Mouse (Mus musculus) gastrocnemius, adult 2 months (tissue): ENCODE measurements at regions not wholly inside any gene's neighbourhood (a gene's known extent, or its start where the extent isn't known, plus 50 kb on each side); places are given as distances from the start of the nearest gene placed in this dataset.
A peak's percentile ranks its signal among the peaks of the same experiment; 100 is the strongest.

ENCODE experiments used
- DNase-seq: peaks from one replicate; pipeline ENCODE4 v3.0.0; 2022
- H3K27ac ChIP-seq: fragments of 200-600 bp; 2 replicates; pipeline ENCODE4 v1.8.1; 2022; ENCODE audit warnings: mild to moderate bottlenecking
- H3K4me3 ChIP-seq: fragments of 200-600 bp; 2 replicates; pipeline ENCODE4 v1.8.1; 2022; ENCODE audit warnings: mild to moderate bottlenecking, moderate library complexity
- CTCF ChIP-seq: fragments of 200-600 bp; IDR thresholded peaks from 2 replicates; pipeline ENCODE4 v1.8.1; 2022; ENCODE audit warnings: antibody characterized with exemption, mild to moderate bottlenecking, moderate library complexity
- intact Hi-C: fragments of 180-260 bp; cut with DNase I; formaldehyde crosslinking; loops from one replicate; pipeline ENCODE4 v1.15.1; 2025

- H3K4me3 ChIP-seq, result no peak overlapping the region
- intact Hi-C loops, result no loop called here
- DNase-seq, result no peak
- no peak overlapping the region for H3K27ac ChIP-seq
- no peak for TF ChIP-seq CTCF
Observed at GRCm38 (mm10) chr2:96234613-96235012, 83.4 kb upstream of the Lrrc4c start.

GRCm38 (mm10) chr2:96239246-96239645 lies 78.7 kb upstream of the Lrrc4c start:
- intact Hi-C loops, result no loop called here
- DNase-seq, result no peak
- TF ChIP-seq CTCF, result no peak
- Histone ChIP-seq H3K4me3 (no peak overlapping the region), H3K27ac (no peak overlapping the region)

- TF ChIP-seq CTCF, result no peak
- Histone ChIP-seq H3K27ac (no peak overlapping the region), H3K4me3 (no peak overlapping the region)
- intact Hi-C loops, result no loop called here
- no peak for DNase-seq
Observed at GRCm38 (mm10) chr2:96240543-96241090, 77.4 kb upstream of the Lrrc4c start.

- Histone ChIP-seq H3K4me3 (no peak overlapping the region), H3K27ac (no peak overlapping the region)
- intact Hi-C loops, result no loop called here
- no peak for TF ChIP-seq CTCF
- DNase-seq, result no peak
Observed at GRCm38 (mm10) chr2:96253661-96254060, 64.3 kb upstream of the Lrrc4c start.

GRCm38 (mm10) chr2:96256491-96256890 lies 61.5 kb upstream of the Lrrc4c start:
- TF ChIP-seq CTCF, result no peak
- intact Hi-C loops, result no loop called here
- H3K4me3 ChIP-seq, result no peak overlapping the region
- H3K27ac ChIP-seq, result no peak overlapping the region
- peak; percentile 11 for DNase-seq
